Mouse (Mus musculus): ENCODE measurements around the gene Glod4. TPM values are rescaled to one million over a fixed set of nuclear protein-coding genes. Genes with fewer than 3 reads are reported as not detected.

The Glod4 gene
- polyA plus RNA-seq (2012; rRNA removed) = 3.2 and 4.8 TPM in 2 replicates

DNA sequence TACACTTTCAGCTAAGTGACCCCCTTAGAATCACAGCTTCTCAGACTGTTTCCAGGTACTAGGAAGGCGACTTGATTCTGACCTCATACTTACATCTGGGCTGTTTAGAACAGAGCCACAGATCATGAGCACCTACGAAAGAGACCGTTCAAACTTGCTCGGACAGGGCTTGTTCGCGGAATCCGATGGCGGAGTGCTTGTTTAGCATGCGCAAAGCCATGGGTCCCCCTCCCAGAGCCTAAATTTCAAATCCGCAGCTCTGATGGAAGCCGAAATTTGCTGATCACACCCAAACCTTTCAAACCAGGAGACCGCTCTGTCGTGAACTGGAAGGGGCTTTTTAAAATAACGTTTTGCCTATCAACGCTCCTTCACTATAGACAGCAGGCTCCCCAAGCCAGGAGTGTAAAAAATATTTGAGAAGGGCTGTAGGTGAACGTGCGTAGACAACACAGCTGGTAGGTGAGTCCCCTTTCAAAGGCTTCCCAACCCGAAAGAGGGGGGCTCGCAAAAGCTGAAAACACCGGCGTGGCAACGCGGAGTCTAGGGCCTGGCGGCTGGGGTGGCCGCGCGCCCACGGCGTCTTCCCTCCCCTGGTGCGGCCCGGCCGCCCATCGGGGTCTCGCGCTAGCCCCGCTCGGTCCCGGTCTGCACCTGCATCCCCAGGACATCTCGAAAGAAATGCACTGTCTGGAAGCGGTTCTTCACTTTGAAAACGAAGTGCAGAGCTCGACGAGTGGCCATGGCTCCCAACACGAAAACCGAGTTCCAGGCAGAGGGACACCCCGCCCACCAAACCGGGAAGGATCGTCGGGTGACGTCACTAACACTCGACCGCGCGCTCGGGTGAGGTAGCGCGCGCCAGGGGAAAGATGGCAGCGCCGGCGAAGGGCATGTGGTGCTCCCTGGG, at the start of gene Glod4, which contains the start of gene Mrm3:
Gene Glod4 (minus strand): TSS at position 825 of the 910 bp plus-strand sequence.
Gene Mrm3 (plus strand): TSS at position 815 of the 910 bp plus-strand sequence.

DNA sequence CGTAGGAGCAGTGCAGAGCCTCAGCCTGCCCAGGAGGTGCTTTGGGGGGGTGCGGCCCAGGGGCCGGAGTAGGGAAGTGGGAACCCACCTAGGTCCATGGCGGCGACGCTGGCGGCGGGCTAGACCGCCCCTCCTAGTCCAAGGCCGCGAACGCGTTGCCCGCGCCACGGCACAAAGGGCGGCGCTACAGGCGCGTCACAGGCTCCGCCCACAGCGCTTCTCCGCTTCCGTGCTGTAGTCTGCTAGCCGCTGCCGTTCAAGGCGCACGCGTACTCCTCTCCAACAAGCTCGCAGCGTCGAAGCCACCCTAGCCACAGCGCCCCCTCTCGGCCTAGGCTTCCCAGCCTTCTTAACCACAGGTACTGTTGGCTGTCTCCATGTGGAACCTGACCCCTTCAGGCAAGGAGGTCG, 26.1 kb downstream of the Glod4 start, which contains the start of the genes Dbil5 and Gemin4:
Gene Dbil5 (plus strand): TSS at position 219 of the 411 bp plus-strand sequence.
Gene Gemin4 (minus strand): TSS at position 275 of the 411 bp plus-strand sequence.

DNA sequence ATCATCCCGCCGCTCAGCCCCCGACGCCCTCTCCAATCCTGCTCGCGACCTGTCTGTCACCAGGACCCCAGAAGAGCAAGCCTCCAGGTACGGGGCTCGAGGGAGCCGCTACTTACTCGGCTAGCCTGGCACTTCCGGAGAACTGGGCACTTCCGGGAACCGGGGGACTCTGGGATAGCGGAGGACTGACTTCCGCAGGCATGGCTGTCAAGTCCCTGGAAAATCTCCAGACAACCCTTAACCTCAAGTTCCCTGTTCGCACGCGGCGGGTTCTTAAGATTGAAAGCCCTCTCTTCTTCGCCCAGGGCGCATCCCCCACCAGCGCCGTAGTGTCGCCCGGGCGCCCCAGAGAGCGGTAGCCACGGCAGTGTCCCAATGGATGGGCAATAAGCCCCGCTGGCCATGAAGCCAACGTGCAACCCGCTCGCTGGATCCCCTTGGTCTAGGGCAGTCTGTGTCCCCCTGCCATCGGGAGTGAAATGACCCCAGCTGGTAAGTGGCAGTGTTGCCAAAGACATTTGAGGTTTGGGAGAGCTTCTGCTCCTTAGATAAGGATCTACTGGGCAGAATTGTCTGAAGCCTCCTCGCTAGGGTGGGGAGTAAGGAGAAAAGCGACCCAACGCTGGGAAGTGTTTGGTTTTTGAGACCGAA, 63.9 kb downstream of the Glod4 start, which contains the start of the genes Vps53 and Fam57a:
Gene Vps53 (minus strand): TSS at position 153 of the 651 bp plus-strand sequence.
Gene Fam57a (plus strand): TSS at position 177 of the 651 bp plus-strand sequence.

Other genes starting within 250 kb of the Glod4 start
- gene 1700016K19Rik, start 243.8 kb downstream of the Glod4 start, polyA plus RNA-seq (2012; rRNA removed) = 1.9 and 3.1 TPM in 2 replicates
- gene Rflnb, start 215.9 kb downstream of the Glod4 start, polyA plus RNA-seq (2012; rRNA removed) = 51.9 and 60.2 TPM in 2 replicates
- gene Vps53, start 64.1 kb downstream of the Glod4 start, polyA plus RNA-seq (2012; rRNA removed) = 28.7 and 29.1 TPM in 2 replicates
- 96.8 and 108 TPM in 2 replicates for gene Fam57a, start 64.1 kb downstream of the Glod4 start, polyA plus RNA-seq (2012; rRNA removed)
- 0.41 TPM in 1 of 2 replicates, not detected in the other for gene Dbil5, start 26.1 kb downstream of the Glod4 start, polyA plus RNA-seq (2012; rRNA removed)
- 7.0 and 7.2 TPM in 2 replicates for gene Gemin4, start 26.1 kb downstream of the Glod4 start, polyA plus RNA-seq (2012; rRNA removed)
- 5.0 and 7.7 TPM in 2 replicates for gene Mrm3, start within 50 bp of the Glod4 start, polyA plus RNA-seq (2012; rRNA removed)
- gene Nxn, start 155.4 kb upstream of the Glod4 start, polyA plus RNA-seq (2012; rRNA removed) = 16.0 and 17.8 TPM in 2 replicates
- 15.9 and 17.0 TPM in 2 replicates for gene Timm22, start 163.2 kb upstream of the Glod4 start, polyA plus RNA-seq (2012; rRNA removed)

Data from colon, adult 2 months (tissue).